Mouse (Mus musculus) intestine, embryonic 16.5 days (tissue): Measurements from ENCODE around the gene 0610030E20Rik. TPM values are rescaled to one million over a fixed set of nuclear protein-coding genes. Genes with fewer than 3 reads are reported as not detected.

Experiments used
- ATAC-seq: fragments of 200-750 bp; cut with Nextera tagmentation; 2 replicates; pipeline ENCODE4 v1.8.0; 2017; ENCODE audit warnings: moderate TSS enrichment, moderate library complexity
- H3K27ac ChIP-seq: fragments of 300-500 bp; sonication (generic); 2 replicates; pipeline ENCODE4 v1.5.1; 2014; ENCODE audit warnings: mild to moderate bottlenecking, low read length
- H3K27me3 ChIP-seq: fragments of 300-500 bp; sonication (generic); replicated peaks from 2 replicates; pipeline ENCODE4 v1.6.1; 2014; ENCODE audit warnings: low read length, control low read depth, mixed read lengths; ENCODE audit not compliant: control insufficient read depth, insufficient read depth
- H3K36me3 ChIP-seq: fragments of 300-500 bp; sonication (generic); 2 replicates; pipeline ENCODE4 v1.6.1; 2014; ENCODE audit warnings: low read length, control low read depth; ENCODE audit not compliant: control insufficient read depth, insufficient read depth
- H3K4me1 ChIP-seq: fragments of 300-500 bp; sonication (generic); 2 replicates; pipeline ENCODE4 v1.6.1; 2014; ENCODE audit warnings: low read length, control low read depth, mixed read lengths; ENCODE audit not compliant: control insufficient read depth, insufficient read depth
- H3K4me2 ChIP-seq: fragments of 300-500 bp; sonication (generic); 2 replicates; pipeline ENCODE4 v1.6.1; 2014; ENCODE audit warnings: low read depth, low read length, control low read depth
- H3K4me3 ChIP-seq: fragments of 300-500 bp; sonication (generic); 2 replicates; pipeline ENCODE4 v1.5.1; 2014; ENCODE audit warnings: mild to moderate bottlenecking, low read length
- H3K9ac ChIP-seq: fragments of 300-500 bp; sonication (generic); 2 replicates; pipeline ENCODE4 v1.6.1; 2014; ENCODE audit warnings: low read depth, low read length
- H3K9me3 ChIP-seq: fragments of 300-500 bp; sonication (generic); 2 replicates; pipeline ENCODE4 v1.6.1; 2016; ENCODE audit warnings: low read length, control low read depth; ENCODE audit not compliant: control insufficient read depth
- WGBS: fragments of 180-500 bp; shearing (Covaris S2); extraction: QIAGEN DNeasy Blood & Tissue Kit; methylation state at CpG from one replicate; pipeline ENCODE4 v1.1.7; 2014; 5-methylcytosine and 5-hydroxymethylcytosine counted together
- polyA plus RNA-seq: library from polyadenylated mRNA; unstranded; fragments of >200 nt; fragmentation: Nextera tagmentation; extraction: Ambion mirVana; gene quantifications from 2 replicates; pipeline ENCODE4 v1.2.1, GENCODE M21; 2015

Gene 0610030E20Rik
- polyA plus RNA-seq, 1 experiment from 2014 or later, result 27.6 TPM

GRCm38 (mm10) chr6:72374206-72374605, 27.1 kb downstream of the 0610030E20Rik start:
- no peak overlapping the region for H3K27ac ChIP-seq
- ATAC-seq, result peak; percentile 24; the same call in 1 of the 2 replicates
- H3K9ac ChIP-seq, result no peak overlapping the region
- H3K9me3 ChIP-seq, result no peaks in the 10 kb centered on the region
- H3K36me3 ChIP-seq, result no peaks in the 10 kb centered on the region
- no peaks in the 10 kb centered on the region for H3K27me3 ChIP-seq
- no peak overlapping the region for H3K4me2 ChIP-seq
- no peak overlapping the region for H3K4me3 ChIP-seq
- WGBS, result 55% methylated on average over 7 of the region's 7 CpGs
- peaks cover 25% of the 10 kb centered on the region for H3K4me1 ChIP-seq

GRCm38 (mm10) chr6:72374820-72375563, 27.9 kb downstream of the 0610030E20Rik start:
- Histone ChIP-seq H3K4me1 (peaks cover 25% of the 10 kb centered on the region), H3K4me3 (no peak overlapping the region), H3K27ac (no peak overlapping the region), H3K27me3 (no peaks in the 10 kb centered on the region), H3K4me2 (no peak overlapping the region), H3K36me3 (no peaks in the 10 kb centered on the region), H3K9me3 (no peaks in the 10 kb centered on the region), H3K9ac (no peak overlapping the region)
- peak; percentile 43; the same call in 1 of the 2 replicates for ATAC-seq
- 68% methylated on average over 15 of the region's 15 CpGs for WGBS

- Histone ChIP-seq H3K27ac (no peak overlapping the region), H3K9ac (no peak overlapping the region), H3K27me3 (no peaks in the 10 kb centered on the region), H3K9me3 (no peaks in the 10 kb centered on the region), H3K4me1 (peaks cover 7% of the 10 kb centered on the region; the same call in 1 of the 2 replicates), H3K36me3 (no peaks in the 10 kb centered on the region), H3K4me2 (no peak overlapping the region), H3K4me3 (no peak overlapping the region)
- ATAC-seq, result no peak
- 93% methylated on average over 8 of the region's 8 CpGs for WGBS
These were observed 31.6 kb downstream of the 0610030E20Rik start for GRCm38 (mm10) chr6:72378510-72379234.

GRCm38 (mm10) chr6:72379377-72380130, 32.4 kb downstream of the 0610030E20Rik start:
- H3K36me3 ChIP-seq, result no peaks in the 10 kb centered on the region
- H3K9me3 ChIP-seq, result no peaks in the 10 kb centered on the region
- H3K27me3 ChIP-seq, result no peaks in the 10 kb centered on the region
- no peak for ATAC-seq
- peaks cover 3% of the 10 kb centered on the region; the same call in 1 of the 2 replicates for H3K4me1 ChIP-seq
- peak overlapping the region; percentile 81 for H3K9ac ChIP-seq
- H3K4me3 ChIP-seq, result peak overlapping the region; percentile 67
- peak overlapping the region; percentile 50 for H3K27ac ChIP-seq
- WGBS, result 49% methylated on average over 7 of the region's 7 CpGs
- H3K4me2 ChIP-seq, result peak overlapping the region; percentile 77

- Histone ChIP-seq H3K9ac (peak within 1 kb of the TSS; percentile 81), H3K4me1 (no peaks in the 10 kb centered on the region), H3K4me2 (peak within 1 kb of the TSS; percentile 77), H3K27ac (peak within 1 kb of the TSS; percentile 50), H3K27me3 (no peaks in the 10 kb centered on the region), H3K36me3 (peaks cover 4% of the 10 kb centered on the region), H3K9me3 (no peaks in the 10 kb centered on the region), H3K4me3 (peak within 1 kb of the TSS; percentile 67)
- 1% methylated on average over 39 of the region's 49 CpGs for WGBS
- peak; percentile 92 for ATAC-seq
These were observed 33.1 kb downstream of the 0610030E20Rik start, which contains the start of gene Vamp5 for GRCm38 (mm10) chr6:72380131-72380770. TSS of gene Vamp5 (minus strand) at chr6:72380468.

- H3K9ac ChIP-seq, result no peak overlapping the region
- H3K27ac ChIP-seq, result no peak overlapping the region
- H3K4me3 ChIP-seq, result no peak overlapping the region
- no peak for ATAC-seq
- no peaks in the 10 kb centered on the region; the same call in 1 of the 2 replicates for H3K4me1 ChIP-seq
- WGBS, result 73% methylated on average over 6 of the region's 6 CpGs
- H3K9me3 ChIP-seq, result no peaks in the 10 kb centered on the region
- H3K4me2 ChIP-seq, result no peak overlapping the region
- H3K36me3 ChIP-seq, result peaks cover 9% of the 10 kb centered on the region
- no peaks in the 10 kb centered on the region for H3K27me3 ChIP-seq
These were observed 35.4 kb downstream of the 0610030E20Rik start for GRCm38 (mm10) chr6:72382494-72382893.

- Histone ChIP-seq H3K9ac (no peak overlapping the region), H3K4me2 (no peak overlapping the region), H3K36me3 (peaks cover 9% of the 10 kb centered on the region), H3K27me3 (no peaks in the 10 kb centered on the region), H3K27ac (no peak overlapping the region), H3K4me3 (no peak overlapping the region), H3K4me1 (peaks cover 5% of the 10 kb centered on the region), H3K9me3 (no peaks in the 10 kb centered on the region)
- WGBS, result 86% methylated on average over 6 of the region's 6 CpGs
- ATAC-seq, result no peak
These were observed 36.2 kb downstream of the 0610030E20Rik start for GRCm38 (mm10) chr6:72383142-72383820.

- Histone ChIP-seq H3K36me3 (peaks cover 9% of the 10 kb centered on the region), H3K9me3 (no peaks in the 10 kb centered on the region), H3K9ac (no peak overlapping the region), H3K27me3 (no peaks in the 10 kb centered on the region), H3K4me1 (peaks cover 12% of the 10 kb centered on the region), H3K27ac (no peak overlapping the region), H3K4me3 (no peak overlapping the region), H3K4me2 (no peak overlapping the region)
- no peak for ATAC-seq
- 90% methylated on average over 7 of the region's 7 CpGs for WGBS
These were observed 36.8 kb downstream of the 0610030E20Rik start for GRCm38 (mm10) chr6:72383952-72384351.
